Mouse (Mus musculus): ENCODE data around the gene Kcnj12.

DNA sequence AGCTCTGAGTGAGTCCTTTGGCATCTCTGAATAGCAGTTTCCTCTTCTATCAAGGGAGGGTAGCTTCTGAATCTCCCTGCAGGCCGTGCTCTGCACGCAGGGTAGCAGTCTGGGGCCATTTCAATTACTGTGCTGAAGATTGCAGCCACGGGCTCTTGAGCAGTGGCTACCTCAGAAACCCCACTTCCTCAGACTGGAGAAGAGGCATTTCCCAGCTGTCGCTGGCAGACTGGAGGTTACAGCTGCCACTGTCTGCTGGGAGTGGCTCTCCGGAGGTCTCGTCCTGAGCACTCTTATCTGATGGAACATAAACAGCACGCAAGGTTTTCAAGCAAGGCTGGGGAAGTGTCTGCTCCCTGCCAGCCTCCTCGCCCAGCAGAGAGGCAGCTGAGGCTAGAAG lies 20.2 kb downstream of the Kcnj12 start:
- TF ChIP-seq CTCF (IDR thresholded peaks at IDR 0.05; ENCODE audit: low read depth) (no peak), EP300 (IDR thresholded peaks at IDR 0.05; ENCODE audit: low read depth) (no peak)

All from liver, postnatal 0 days (tissue).